Mouse (Mus musculus) testis, adult 2 months (tissue): ENCODE results near the gene Pcna.

ENCODE experiments used
- CTCF ChIP-seq: fragments of 200-500 bp; IDR thresholded peaks from 2 replicates; pipeline ENCODE4 v1.5.1; 2012; ENCODE audit warnings: low read depth, mild to moderate bottlenecking, inconsistent platforms, low read length, moderate library complexity; ENCODE audit not compliant: control insufficient read depth, insufficient read depth, insufficient replicate concordance
- POLR2A ChIP-seq: fragments of 200-500 bp; IDR thresholded peaks from 2 replicates; pipeline ENCODE4 v1.6.1; 2012; ENCODE audit warnings: low read depth, mild to moderate bottlenecking, inconsistent platforms, low read length, moderate library complexity; ENCODE audit not compliant: control insufficient read depth

- TF ChIP-seq POLR2A (no peak), CTCF (no peak)
These were observed 42.3 kb downstream of the Pcna start for GRCm38 (mm10) chr2:132210806-132211312.
